Mouse (Mus musculus): ENCODE results near the gene Vat1.
"Not testable (repeated sequence)": the region's sequence is repeated elsewhere in the genome, so short reads cannot be mapped to it uniquely, and the experiment has no call there.

Gene Vat1

GRCm38 (mm10) chr11:101465101-101465868, 745 bp downstream of the Vat1 start:
- peak; percentile 67 to 79 for DNase-seq

- peak in 1 of 2 experiments; percentile 51 for DNase-seq
Measured at GRCm38 (mm10) chr11:101464211-101465100, 1.6 kb downstream of the Vat1 start, which contains the start of gene Rnd2. Rnd2 (plus strand) TSS chr11:101464999.

DNA sequence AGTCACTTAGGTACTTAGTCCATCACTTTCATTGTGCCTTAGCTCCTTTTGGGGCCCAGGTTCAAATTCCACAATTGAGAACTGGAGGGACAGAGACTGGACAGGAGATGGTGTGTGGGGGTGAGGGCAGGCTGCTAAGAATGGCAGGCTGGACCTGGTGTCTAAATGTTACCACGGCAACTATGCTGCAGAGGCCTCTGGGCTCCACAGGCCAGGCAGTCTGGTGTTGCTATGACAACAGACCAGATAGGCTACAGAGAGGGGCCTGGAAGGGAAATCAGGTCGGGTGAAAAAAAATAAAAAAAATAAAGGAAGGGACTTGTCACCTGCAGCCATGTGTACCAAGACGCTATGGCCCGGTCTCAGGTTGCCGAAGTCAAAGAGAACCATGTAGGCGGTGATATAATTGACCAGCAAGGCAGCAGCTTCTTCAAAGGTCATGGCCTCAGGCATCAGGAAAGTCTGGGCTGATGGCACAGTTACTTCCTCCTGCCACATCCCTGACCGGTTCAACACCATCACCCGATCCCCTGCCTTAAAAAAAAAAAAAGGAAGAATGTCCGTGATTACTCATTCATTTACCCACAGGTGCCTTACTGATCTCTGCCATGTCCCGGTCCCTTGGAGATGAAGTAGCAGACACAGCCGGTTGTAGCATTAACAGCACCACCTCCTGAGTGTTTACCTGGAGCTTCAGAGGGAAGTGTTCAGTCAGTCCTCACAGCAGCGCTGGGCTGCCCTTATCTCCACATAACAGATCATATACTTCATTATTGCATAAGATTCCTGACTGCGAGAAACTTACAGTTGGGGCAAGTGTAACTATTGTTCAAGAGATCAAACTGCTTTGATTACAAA, 3.2 kb downstream of the Vat1 start:
- no peak for DNase-seq

DNA sequence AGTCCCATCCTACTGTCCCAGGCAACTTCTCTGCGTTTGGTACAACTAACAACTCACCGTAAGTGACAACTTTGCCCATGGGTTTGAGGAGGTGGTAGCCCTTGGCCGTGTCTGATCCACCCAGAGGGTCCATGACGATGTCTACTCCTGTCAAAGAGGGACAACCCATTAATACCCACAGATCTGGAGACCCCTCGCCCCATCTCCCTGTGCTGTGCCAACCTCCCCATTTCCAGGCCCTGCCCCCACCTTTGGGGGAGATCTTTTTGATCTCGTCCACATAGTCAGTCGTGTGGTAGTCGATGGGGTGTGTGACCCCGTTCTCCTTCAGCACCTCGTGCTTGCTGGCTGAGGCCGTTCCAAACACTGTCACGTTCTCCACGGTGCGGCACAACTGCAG, 3.9 kb downstream of the Vat1 start:
- no peak for DNase-seq

GRCm38 (mm10) chr11:101460321-101460720, 5.7 kb downstream of the Vat1 start:
- no peak for DNase-seq

GRCm38 (mm10) chr11:101459716-101460115, 6.3 kb downstream of the Vat1 start:
- DNase-seq = peak in 1 of 2 experiments; percentile 55

DNA sequence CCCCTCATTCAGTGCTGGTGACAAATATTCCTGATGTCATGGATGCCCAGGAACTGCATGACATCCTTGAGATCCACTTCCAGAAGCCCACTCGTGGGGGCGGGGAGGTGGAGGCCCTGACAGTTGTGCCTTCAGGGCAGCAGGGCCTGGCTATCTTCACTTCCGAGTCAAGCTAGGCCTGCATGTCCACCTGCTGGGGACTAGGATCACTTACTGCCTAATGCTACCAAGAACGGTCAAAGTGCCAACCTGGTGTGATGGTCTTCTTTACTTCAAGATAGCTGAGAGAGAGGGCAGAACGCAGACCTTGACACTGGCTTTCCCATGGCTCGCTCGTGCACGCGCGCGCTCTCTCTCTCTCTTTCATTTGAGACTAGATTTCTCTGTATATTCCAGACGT, 7.8 kb downstream of the Vat1 start:
- DNase-seq = no peak

DNA sequence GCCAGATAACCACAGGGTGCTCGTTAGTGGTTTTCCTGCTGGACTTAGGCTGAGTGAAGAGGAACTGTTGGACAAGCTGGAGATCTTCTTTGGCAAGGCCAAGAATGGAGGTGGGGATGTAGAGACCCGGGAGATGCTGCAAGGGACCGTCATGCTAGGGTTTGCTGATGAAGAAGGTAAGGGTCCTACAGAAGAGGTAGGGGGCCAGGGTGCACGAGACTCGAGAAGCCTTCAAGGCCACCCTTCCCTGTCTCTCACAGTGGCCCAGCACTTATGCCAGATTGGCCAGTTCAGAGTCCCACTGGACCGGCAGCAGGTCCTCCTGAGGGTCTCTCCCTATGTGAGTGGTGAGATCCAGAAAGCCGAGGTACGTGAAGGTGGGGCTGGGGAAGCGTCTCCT, 8.4 kb downstream of the Vat1 start:
- no peak for DNase-seq

GRCm38 (mm10) chr11:101455627-101456026, 10.4 kb downstream of the Vat1 start:
- DNase-seq = no peak

GRCm38 (mm10) chr11:101454702-101455101, 11.3 kb downstream of the Vat1 start:
- DNase-seq = peak; percentile 45 to 57

DNA sequence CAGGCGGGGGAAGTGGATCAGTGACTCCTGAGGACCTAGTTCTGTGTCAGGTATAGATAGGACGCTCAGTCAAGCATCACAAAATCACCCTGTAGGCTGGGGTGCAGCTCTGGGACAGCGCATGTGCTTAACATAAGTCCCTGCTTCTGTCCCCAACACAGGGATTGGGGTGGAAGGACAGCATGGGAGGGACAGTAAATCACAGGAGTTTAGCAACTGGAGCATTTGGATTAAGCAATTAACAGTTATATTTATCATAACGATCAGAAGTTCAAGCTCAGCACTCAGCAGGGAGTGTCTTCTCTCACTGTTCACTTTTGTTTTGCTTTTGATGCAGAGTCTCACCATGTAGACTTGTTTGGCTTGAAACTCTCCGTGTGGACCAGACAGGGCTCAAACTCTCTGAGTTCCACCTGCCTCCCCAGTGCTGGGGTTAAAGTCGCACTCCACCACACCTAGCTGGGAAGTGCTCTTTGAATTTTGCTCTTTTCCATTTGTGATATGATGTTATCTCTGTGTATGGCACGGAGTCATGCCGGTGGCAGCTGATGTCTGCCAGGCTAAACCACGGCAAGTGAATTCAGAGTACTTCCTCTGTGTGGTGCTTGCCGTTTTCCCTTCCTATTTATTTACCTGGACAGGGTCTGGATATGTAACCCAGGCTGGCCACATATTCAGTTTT, 13.8 kb downstream of the Vat1 start:
- DNase-seq = no peak

- DNase-seq = no peak
Measured at GRCm38 (mm10) chr11:101451536-101451935, 14.5 kb downstream of the Vat1 start.

DNA sequence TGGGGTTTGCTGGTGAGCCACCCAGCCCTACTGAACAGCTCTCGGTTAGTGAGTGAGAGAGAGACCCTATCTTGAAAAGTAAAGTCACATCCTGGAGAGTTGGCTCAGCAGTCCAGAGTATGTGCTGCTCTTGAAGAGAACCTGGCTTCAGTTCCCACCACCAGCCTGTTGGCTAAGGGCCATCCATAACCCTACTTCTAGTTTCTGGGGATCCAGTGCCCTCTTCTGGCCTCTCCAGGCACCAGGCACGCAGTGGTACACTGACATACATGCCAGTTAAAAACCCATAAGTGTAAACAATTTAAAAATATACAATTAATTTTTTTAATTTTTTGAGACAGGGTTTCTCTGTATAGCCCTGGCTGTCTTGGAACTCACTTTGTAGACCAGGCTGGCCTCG, 15.6 kb downstream of the Vat1 start:
- DNase-seq = no peak

- not testable (repeated sequence) for DNase-seq
Measured at GRCm38 (mm10) chr11:101449596-101449995, 16.4 kb downstream of the Vat1 start.

DNA sequence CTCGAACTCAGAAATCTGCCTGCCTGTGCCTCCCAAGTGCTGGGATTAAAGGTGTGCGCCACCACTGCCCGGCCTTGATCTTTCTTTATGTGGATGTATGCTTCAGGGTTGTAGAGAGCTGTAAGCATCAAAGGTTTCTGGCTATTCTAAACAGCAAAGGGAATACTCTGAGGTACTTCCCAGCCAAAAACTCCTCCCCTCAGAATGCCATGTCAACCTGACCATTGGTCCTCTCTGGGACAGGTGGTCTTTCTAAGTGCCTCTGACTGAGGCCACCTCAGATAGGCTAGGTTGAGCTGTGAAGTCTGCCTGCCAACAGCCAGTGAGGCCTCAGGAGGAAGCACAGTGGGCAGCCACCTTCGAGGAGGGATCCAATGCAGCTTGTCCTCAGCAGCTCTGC, 17.1 kb downstream of the Vat1 start:
- DNase-seq = no peak

GRCm38 (mm10) chr11:101448274-101448746, 17.7 kb downstream of the Vat1 start, which contains the start of gene Ifi35:
Ifi35 (plus strand) TSS chr11:101448407.
- peak; percentile 76 to 85 for DNase-seq

- DNase-seq = no peak
Measured at GRCm38 (mm10) chr11:101447786-101448185, 18.2 kb downstream of the Vat1 start.

DNA sequence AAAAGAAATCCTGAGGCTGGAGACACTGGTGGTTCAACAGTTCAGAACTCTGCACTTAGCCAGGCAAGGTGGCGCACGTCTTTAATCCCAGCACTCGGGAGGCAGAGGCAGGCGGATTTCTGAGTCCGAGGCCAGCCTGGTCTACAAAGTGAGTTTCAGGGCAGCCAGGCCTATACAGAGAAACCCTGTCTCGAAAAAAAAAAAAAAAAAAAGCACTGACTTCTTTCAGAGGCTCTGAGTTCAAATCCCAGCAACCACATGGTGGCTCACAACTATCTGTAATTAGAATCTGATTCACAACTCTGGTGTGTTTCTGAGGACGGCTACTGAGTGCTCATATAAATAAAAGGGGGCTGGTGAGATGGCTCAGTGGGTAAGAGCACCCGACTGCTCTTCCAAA, 19.2 kb downstream of the Vat1 start:
- not testable (repeated sequence) for DNase-seq

DNA sequence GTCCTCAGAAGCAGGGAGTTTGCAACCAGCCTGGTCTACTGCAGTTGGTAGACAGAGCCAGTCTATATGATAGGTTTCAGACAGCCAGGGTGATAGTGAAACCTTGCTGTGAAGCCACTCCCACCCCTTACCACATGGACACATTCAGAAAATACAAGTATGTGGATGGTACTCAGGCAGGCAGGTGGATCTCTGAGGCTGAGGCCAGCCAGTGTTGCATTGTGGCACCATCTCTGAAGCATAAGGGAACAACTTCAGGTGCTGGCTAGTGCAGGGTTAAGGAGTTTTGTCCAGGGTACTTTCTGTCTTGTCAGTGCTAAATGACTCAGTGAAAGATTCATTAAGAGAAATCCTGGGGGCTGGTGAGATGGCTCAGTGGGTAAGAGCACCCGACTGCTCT, 19.7 kb downstream of the Vat1 start:
- no peak for DNase-seq

DNA sequence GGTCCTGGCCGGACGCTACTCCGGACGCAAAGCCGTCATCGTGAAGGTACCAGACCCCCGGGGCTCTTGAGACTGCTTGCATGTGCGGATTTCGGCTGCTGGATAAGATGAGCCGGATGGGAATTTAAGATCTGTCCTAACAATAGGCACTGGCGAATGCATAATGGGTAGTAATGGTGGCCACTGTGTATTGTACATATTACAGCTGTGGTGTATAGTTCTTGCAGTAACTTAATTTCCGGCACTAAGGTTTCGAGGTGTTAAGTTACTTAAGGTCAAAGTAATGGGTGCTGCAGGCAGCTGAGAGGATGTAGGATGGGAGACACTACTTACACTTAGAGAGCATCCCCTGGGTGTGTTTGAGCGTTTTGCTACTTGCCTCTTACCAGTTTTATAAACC, 23.3 kb downstream of the Vat1 start:
- DNase-seq = no peak

DNA sequence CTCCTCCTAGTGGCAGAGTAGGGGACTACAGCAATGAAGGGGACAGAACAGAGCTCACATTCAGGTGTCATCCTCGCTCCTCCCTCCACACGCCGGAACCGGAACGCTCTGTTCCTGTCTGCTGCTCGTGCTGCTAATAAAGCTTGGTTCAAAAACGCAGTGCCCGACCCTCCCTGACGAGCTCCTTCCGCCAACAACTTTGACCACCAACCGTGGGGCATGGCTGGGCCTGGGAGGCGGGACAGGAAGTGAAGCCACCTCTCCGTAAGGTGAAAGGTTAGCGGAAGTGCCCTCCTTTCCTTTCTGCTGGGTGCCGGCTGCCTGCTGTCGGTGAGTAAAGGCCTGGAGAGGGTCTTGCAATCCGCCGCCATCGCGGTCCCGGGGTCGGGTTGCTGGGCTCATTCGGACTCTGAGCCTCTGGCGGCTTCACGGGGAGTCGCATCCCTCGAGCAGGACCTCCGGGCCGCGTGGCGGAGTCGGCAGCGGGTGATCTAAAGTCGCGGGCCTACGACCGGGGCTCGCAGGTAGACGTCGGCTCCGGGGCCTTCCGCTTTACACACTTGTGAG, 23.8 kb downstream of the Vat1 start, which contains the start of gene Rpl27:
TSS of gene Rpl27 (plus strand) at position 172 of the 567 bp plus-strand sequence.
- peak; percentile 95 to 97 for DNase-seq

All from kidney, postnatal 4 days (tissue).